ENCODE assay signal across 12 mouse cellular contexts in the genomic region with DNA sequence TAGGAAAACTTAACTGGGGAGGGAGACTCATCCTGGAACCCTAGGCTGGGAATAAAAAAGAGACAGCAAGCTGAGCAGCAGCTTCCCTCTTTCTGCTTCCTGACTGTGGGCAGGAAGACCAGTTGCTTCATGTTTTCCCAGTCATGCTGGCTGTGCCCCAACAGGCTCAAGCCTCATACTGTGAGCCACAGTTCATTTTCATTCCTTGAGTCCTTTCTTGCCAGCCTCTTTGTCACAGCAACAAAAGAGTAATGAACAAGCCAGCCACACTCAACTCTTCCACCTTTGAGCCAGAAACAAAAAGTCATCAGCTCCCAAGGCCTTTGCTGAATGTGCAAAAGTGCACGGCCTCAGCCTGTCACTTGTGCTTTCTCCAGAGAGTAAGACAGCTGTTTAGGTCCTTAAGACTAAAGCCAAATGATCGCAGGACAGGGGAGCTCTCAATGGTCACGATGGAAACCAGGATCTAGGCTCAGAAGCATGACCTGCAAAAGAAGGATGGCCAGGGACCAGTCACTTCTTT.
DNase-seq lines count a peak whose midpoint lies in the region.
"Had no signal": no experiment of that assay in that cellular context is flagged by ENCODE, and none has a peak within 500 bp of the region (broad histone marks: within the 10 kb centered on the region; RNA-seq: fewer than 3 reads in every experiment).

No protein-coding gene starts in this region.

- DNase-seq in gastrocnemius, postnatal 14 days = peak; percentile 30
- DNase-seq in gastrocnemius, postnatal 4 days (ENCODE audit: low spot score in 2 of 2) = no peak
- DNase-seq in left cerebral cortex, postnatal 4 days = peak; percentile 41
- no peak for DNase-seq in left cerebral cortex, postnatal 10 days (ENCODE audit: extremely low spot score in 1 of 2, low spot score in 2 of 2)
- DNase-seq in adrenal gland, postnatal 14 days = peak; percentile 22
- DNase-seq in gastrocnemius, postnatal 25 days = peak; percentile 16
- no peak for DNase-seq in testis, postnatal 10 days (ENCODE audit: low spot score)
- DNase-seq in layer of hippocampus, adult 9-10 months (ENCODE audit: low spot score) = no peak
- DNase-seq: cerebellum, adult 8-10 months; kidney, adult 2 months; midbrain, embryonic 14.5 days; thymus, adult 18-20 months had no signal

- intact Hi-C loops in gastrocnemius, postnatal 14 days (cut with DNase I; ENCODE audit: low total_unique reads) = no loop called here
- intact Hi-C loops in left cerebral cortex, postnatal 4 days (cut with DNase I) = no loop called here
- intact Hi-C loops in left cerebral cortex, postnatal 10 days (cut with DNase I) = no loop called here

Comparison
In these comparisons a context has a peak if more than half of its experiments do, and no peak if none do; other contexts are left out.
1. DNase-seq: peak in gastrocnemius, postnatal 14 days (single experiment), left cerebral cortex, postnatal 4 days (single experiment), adrenal gland, postnatal 14 days (single experiment) and gastrocnemius, postnatal 25 days (single experiment); none in gastrocnemius, postnatal 4 days (0 of 2), left cerebral cortex, postnatal 10 days (0 of 2), testis, postnatal 10 days (single experiment) and layer of hippocampus, adult 9-10 months (single experiment).